Mouse (Mus musculus): ENCODE data around the gene Dnah5.

- TF ChIP-seq EP300 (IDR thresholded peaks at IDR 0.05; ENCODE audit: insufficient read depth, low read depth, low read length) (no peak), CTCF (IDR thresholded peaks at IDR 0.05) (no peak), POLR2A (IDR thresholded peaks at IDR 0.05; ENCODE audit: insufficient read depth, low read depth, low read length) (no peak)
These were observed 12.8 kb downstream of the Dnah5 start for GRCm38 (mm10) chr15:28216358-28216757.
